Mouse (Mus musculus) left cerebral cortex, adult 11 months (tissue): ENCODE measurements around the gene Epop.

Experiments used
- DNase-seq: peaks from one replicate; pipeline ENCODE4 v3.0.0; 2022; ENCODE audit warnings: low spot score

The Epop gene

DNA sequence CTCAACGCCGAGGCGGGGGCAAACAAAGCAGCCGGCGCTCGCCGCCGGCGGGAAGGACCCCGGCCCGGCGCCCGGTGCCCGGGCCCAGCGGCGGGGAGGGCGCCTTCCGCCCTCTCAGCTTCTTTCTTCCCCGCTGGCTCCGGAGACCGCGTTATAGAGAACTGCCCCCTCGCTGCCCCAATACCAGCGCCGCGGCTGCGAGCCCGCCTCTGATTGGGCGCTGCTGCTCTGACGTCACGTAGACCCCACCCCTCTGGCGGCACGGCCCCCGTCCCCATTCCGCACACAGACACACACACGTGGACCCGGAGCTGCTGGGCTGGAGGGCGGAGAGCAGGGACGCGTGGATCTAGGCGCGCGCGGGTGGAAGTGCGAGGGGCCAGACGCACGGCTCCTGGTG, at the start of gene Epop:
Gene Epop, minus strand, starts transcription at position 127 of the 400 bp plus-strand sequence.
- DNase-seq, result peak; percentile 86

GRCm38 (mm10) chr11:97678301-97678700, 48.8 kb upstream of the Epop start:
- DNase-seq, result no peak

GRCm38 (mm10) chr11:97677842-97678241, 48.3 kb upstream of the Epop start:
- DNase-seq, result no peak

GRCm38 (mm10) chr11:97677381-97677780, 47.9 kb upstream of the Epop start:
- DNase-seq, result no peak

GRCm38 (mm10) chr11:97676050-97676754, 46.7 kb upstream of the Epop start:
- DNase-seq, result no peak

DNA sequence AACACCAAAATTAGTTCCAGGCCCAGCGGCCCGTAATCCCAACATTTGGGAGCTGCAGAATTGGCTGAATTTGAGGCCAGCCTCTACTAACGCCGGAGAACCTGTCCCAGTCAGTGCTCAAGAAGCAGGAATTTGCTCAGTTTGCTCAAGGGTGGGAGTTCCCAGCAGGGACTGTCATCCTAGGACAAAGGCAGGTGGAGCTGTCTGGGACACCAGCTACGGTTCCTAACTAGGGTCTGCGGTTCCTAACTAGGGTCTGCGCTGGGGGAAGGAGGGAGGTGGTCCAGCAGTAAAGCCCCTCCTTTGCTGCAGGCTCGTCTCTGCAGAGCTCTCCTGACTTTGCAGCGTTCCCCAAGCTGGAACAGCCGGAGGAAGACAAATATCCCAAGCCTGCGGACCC, 43.6 kb upstream of the Epop start:
- no peak for DNase-seq

- no peak for DNase-seq
These were observed 41.6 kb upstream of the Epop start for GRCm38 (mm10) chr11:97671177-97671527.

DNA sequence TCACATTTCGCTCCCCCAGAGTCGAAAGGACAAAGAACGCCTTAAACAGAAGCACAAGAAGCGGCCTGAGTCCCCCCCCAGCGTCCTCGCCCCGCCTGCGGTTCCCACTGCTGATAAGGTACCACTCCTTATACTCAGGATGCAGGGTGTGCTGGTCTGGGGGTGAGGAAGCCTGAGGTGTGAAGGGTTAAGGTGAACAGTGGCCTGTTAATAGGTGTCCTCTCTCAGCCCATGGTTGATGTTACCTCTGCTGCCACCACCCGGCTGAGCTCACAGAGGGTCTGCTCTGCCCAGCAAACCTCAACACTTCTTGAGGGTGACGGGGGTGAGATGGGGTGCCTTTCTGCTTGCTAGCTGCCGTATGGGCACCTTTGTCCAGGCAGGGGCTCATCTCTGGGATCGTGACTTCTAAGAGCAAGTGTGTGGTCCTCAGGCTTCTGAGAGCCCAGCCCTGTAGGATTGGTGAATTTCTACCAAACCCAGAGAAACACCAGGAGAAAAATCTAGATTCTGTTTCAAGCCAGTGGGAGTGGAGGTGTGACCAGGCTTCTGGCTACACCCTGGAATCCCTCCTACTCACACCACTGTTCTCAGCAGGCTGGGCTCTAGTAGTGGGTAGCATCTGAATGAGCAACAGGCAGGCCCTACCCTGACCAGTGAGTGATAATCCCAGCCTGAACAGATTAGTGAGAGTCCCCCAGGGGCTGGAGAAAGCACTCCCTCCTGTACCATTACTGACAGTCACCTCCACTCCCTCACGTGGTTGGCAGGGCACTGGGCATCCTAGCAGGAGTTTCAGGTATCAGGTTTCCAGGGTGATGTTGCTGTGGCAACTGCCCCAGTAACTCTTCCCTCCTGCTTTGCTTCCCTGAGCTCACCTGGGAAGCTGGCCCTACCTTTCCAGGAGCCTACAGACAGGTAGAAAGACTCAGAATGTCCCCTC, 41.0 kb upstream of the Epop start:
- DNase-seq, result no peak

DNA sequence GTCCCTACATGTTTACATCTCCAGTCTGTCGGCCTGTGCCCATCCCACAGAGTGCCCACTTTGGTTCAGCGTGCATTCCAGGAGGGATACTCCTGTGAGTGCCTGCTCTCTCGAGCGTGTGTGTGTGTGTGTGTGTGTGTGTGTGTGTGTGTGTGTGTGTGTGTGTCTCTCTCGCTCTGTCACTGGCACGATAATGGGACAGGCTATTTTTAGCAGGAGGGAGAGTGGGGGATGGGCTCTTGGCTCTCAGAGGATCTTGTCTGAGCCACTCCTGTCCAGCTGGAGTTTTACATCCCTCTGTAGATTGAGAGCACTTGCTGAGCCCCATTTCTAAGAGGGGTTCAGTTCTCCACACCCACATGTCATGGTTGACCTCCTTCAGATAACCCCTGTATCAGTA, 40.3 kb upstream of the Epop start:
- DNase-seq, result no peak

- DNase-seq, result no peak
These were observed 39.8 kb upstream of the Epop start for GRCm38 (mm10) chr11:97669268-97669667.

DNA sequence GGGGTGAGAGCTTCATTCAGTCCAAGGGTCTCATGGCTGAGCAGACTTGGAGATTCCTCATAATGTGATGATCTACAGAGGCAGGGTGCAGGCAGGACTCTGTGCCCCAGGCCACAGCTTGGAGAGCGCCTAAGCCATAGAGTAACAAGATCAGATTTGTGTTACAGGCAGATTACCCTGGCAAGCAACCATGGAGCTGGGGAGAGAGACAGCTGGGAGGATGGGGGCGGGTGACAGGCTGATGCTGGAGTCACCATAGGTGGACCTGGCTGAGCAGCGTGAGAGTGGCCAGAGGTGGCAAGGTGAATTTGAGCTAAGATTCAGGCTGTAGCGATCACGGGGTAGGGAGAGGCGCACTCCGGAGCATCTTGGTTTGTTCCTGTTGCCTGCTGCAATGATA, 38.7 kb upstream of the Epop start:
- DNase-seq, result no peak

GRCm38 (mm10) chr11:97666794-97667193, 37.3 kb upstream of the Epop start:
- DNase-seq, result no peak

- no peak for DNase-seq
These were observed 36.7 kb upstream of the Epop start for GRCm38 (mm10) chr11:97666221-97666620.

GRCm38 (mm10) chr11:97665431-97665830, 35.9 kb upstream of the Epop start:
- no peak for DNase-seq

GRCm38 (mm10) chr11:97664771-97665240, 35.3 kb upstream of the Epop start:
- DNase-seq, result no peak

DNA sequence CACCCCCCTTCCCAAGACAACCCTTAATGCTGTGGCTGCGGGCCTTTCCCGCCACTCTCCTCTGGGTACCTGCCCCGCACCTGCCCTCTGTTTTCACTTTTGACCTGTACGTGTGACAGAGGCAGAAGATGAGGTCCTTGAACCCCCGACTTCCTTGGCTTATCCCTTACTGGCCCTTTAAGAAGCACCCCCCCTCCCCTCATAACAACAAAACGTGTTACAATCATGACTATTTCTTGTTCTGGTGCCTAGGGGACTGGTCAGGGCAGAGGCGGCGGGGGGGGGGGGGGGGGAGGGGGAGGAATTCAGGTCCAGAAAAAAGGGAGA, 34.8 kb upstream of the Epop start:
- DNase-seq, result no peak

- DNase-seq, result no peak
These were observed 34.2 kb upstream of the Epop start for GRCm38 (mm10) chr11:97663528-97664338.

GRCm38 (mm10) chr11:97662893-97663527, 33.5 kb upstream of the Epop start, which contains the start of gene Mllt6:
Gene Mllt6 (plus strand): TSS chr11:97663414.
- no peak for DNase-seq

GRCm38 (mm10) chr11:97662207-97662892, 32.8 kb upstream of the Epop start:
- no peak for DNase-seq

DNA sequence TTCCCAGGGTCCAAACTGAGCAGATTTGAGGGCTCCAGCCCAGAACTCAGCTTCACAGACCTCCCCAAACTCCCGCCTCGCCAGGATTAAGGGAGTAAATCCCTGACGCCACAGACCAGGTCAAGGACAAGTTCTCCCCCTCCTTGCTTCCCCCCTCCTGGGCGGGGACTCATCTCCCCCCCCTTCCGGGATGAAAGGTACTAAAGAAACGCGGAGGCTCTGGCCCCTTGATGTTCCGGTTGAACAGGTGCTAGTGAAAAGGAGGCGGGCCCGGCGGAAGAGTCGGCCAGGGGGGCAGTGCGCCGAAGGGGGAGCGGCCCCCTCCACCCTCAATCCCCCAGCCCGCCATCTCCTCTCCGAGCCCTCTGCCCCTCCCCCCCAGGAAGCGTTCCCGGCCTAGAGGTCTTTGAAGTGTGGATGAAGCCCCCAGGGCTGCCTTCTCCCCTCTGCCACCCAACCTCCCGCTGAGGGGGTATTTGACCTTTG, 32.2 kb upstream of the Epop start:
- DNase-seq, result no peak
